9 mouse cellular contexts compared by ENCODE assay signal in genomic region chr7:80646093-80647025, GRCm38 (mm10). TPM values are rescaled to one million over a fixed set of nuclear protein-coding genes. Genes with fewer than 3 reads are reported as not detected.
DNase-seq lines count a peak whose midpoint lies in the region; ATAC-seq and TF ChIP-seq lines count a peak whose summit lies in the region.
"Had no signal": no experiment of that assay in that cellular context is flagged by ENCODE, and none has a peak within 500 bp of the region (broad histone marks: within the 10 kb centered on the region; RNA-seq: fewer than 3 reads in every experiment).

No protein-coding gene starts in this region.

- no peak overlapping the region for H3K9ac ChIP-seq in heart, embryonic 12.5 days
- H3K9ac ChIP-seq in lung, postnatal 0 days (replicated peaks; ENCODE audit: low read depth), result no peak overlapping the region
- no peak overlapping the region for H3K9ac ChIP-seq in liver, embryonic 12.5 days
- H3K9ac ChIP-seq: forebrain, embryonic 13.5 days had no signal

- H3K27me3 ChIP-seq in heart, embryonic 12.5 days (replicated peaks), result no peaks in the 10 kb centered on the region
- no peaks in the 10 kb centered on the region for H3K27me3 ChIP-seq in lung, postnatal 0 days (replicated peaks; ENCODE audit: insufficient read depth, low read length)
- no peaks in the 10 kb centered on the region for H3K27me3 ChIP-seq in liver, embryonic 12.5 days (replicated peaks)
- H3K27me3 ChIP-seq: forebrain, embryonic 13.5 days had no signal

- no peak overlapping the region for H3K4me3 ChIP-seq in heart, embryonic 12.5 days
- H3K4me3 ChIP-seq in lung, postnatal 0 days (ENCODE audit: low read depth, low read length), result no peak overlapping the region
- no peak overlapping the region for H3K4me3 ChIP-seq in liver, embryonic 12.5 days
- H3K4me3 ChIP-seq: forebrain, embryonic 13.5 days had no signal

- no peaks in the 10 kb centered on the region for H3K9me3 ChIP-seq in heart, embryonic 12.5 days (replicated peaks)
- H3K9me3 ChIP-seq in lung, postnatal 0 days (ENCODE audit: low read length), result no peaks in the 10 kb centered on the region
- H3K9me3 ChIP-seq in liver, embryonic 12.5 days (replicated peaks), result no peaks in the 10 kb centered on the region
- H3K9me3 ChIP-seq: forebrain, embryonic 13.5 days had no signal

- H3K27ac ChIP-seq in heart, embryonic 12.5 days (ENCODE audit: poor library complexity, severe bottlenecking), result no peak overlapping the region
- no peak overlapping the region for H3K27ac ChIP-seq in lung, postnatal 0 days (ENCODE audit: low read length)
- peak overlapping the region; percentile 32; the same call in 1 of the 2 replicates for H3K27ac ChIP-seq in liver, embryonic 12.5 days
- H3K27ac ChIP-seq: forebrain, embryonic 13.5 days had no signal

- no peaks in the 10 kb centered on the region for H3K36me3 ChIP-seq in heart, embryonic 12.5 days
- H3K36me3 ChIP-seq in lung, postnatal 0 days (ENCODE audit: insufficient read depth, low read length), result no peaks in the 10 kb centered on the region
- no peaks in the 10 kb centered on the region for H3K36me3 ChIP-seq in liver, embryonic 12.5 days

- peaks cover 44% of the 10 kb centered on the region for H3K4me1 ChIP-seq in heart, embryonic 12.5 days (replicated peaks)
- peaks cover 15% of the 10 kb centered on the region for H3K4me1 ChIP-seq in lung, postnatal 0 days (ENCODE audit: insufficient read depth, low read depth, low read length)
- peaks cover 68% of the 10 kb centered on the region for H3K4me1 ChIP-seq in liver, embryonic 12.5 days

- H3K4me2 ChIP-seq in heart, embryonic 12.5 days, result no peak overlapping the region
- no peak overlapping the region for H3K4me2 ChIP-seq in lung, postnatal 0 days (replicated peaks; ENCODE audit: low read depth, low read length)
- H3K4me2 ChIP-seq in liver, embryonic 12.5 days, result no peak overlapping the region
- H3K4me2 ChIP-seq: forebrain, embryonic 13.5 days had no signal

- DNase-seq in heart, adult 11 months, result peak; percentile 94
- no peak for DNase-seq in lung, postnatal 0 days (ENCODE audit: low spot score)
- no peak for DNase-seq in lung, postnatal 36 days
- DNase-seq in retina, postnatal 1 day, result peak; percentile 76
- no peak for DNase-seq in urinary bladder, postnatal 36 days (ENCODE audit: low spot score in 2 of 2)
- DNase-seq in kidney, adult 18-20 months, result no peak

- no peak for ATAC-seq in heart, embryonic 12.5 days (ENCODE audit: insufficient number of reproducible peaks, low FRiP score)
- 0 out of 2 replicates have a peak, but pooled peaks have one; percentile 33 for ATAC-seq in lung, postnatal 0 days
- peak; percentile 75 for ATAC-seq in liver, embryonic 12.5 days
- ATAC-seq: forebrain, embryonic 13.5 days had no signal

- WGBS in heart, embryonic 12.5 days, result 58% methylated on average over 10 of the region's 10 CpGs
- WGBS in lung, postnatal 0 days, result 72% methylated on average over 10 of the region's 10 CpGs
- 37% methylated on average over 10 of the region's 10 CpGs for WGBS in liver, embryonic 12.5 days (ENCODE audit: insufficient replicate concordance)

- TF ChIP-seq CTCF in lung, postnatal 0 days (IDR thresholded peaks at IDR 0.05), result no peak

- no peak for TF ChIP-seq EP300 in lung, postnatal 0 days (IDR thresholded peaks at IDR 0.05)

RNA-seq across cellular contexts. Expression of gene Crtc3, which starts 42.3 kb away (rescaled TPM):
- 16.7 and 16.9 TPM in 2 replicates for polyA plus RNA-seq in heart, embryonic 12.5 days (2016; fragmentation: Nextera tagmentation; extraction: Ambion mirVana)
- 19.7 and 20.1 TPM in 2 replicates for polyA plus RNA-seq in lung, postnatal 0 days (2015; fragmentation: Nextera tagmentation; extraction: Ambion mirVana)
- polyA plus RNA-seq in liver, embryonic 12.5 days (2016; fragmentation: Nextera tagmentation; extraction: Ambion mirVana), result 7.0 and 7.1 TPM in 2 replicates

Comparison
In these comparisons a context has a peak if more than half of its experiments do, and no peak if none do; other contexts are left out.
1. DNase-seq: peak in heart, adult 11 months (single experiment) and retina, postnatal 1 day (single experiment); none in lung, postnatal 0 days (single experiment), lung, postnatal 36 days (single experiment), urinary bladder, postnatal 36 days (0 of 2) and kidney, adult 18-20 months (single experiment).